Mouse (Mus musculus) liver, embryonic 14.5 days (tissue): Measurements from ENCODE around the gene Gas2l2.

Source experiments
- CTCF ChIP-seq: IDR thresholded peaks from 2 replicates; pipeline ENCODE4 v1.5.1; 2016; ENCODE audit warnings: antibody characterized with exemption, low read depth, control low read depth
- EP300 ChIP-seq: IDR thresholded peaks from 2 replicates; pipeline ENCODE4 v1.6.1; 2016; ENCODE audit warnings: antibody characterized with exemption, low read depth

DNA sequence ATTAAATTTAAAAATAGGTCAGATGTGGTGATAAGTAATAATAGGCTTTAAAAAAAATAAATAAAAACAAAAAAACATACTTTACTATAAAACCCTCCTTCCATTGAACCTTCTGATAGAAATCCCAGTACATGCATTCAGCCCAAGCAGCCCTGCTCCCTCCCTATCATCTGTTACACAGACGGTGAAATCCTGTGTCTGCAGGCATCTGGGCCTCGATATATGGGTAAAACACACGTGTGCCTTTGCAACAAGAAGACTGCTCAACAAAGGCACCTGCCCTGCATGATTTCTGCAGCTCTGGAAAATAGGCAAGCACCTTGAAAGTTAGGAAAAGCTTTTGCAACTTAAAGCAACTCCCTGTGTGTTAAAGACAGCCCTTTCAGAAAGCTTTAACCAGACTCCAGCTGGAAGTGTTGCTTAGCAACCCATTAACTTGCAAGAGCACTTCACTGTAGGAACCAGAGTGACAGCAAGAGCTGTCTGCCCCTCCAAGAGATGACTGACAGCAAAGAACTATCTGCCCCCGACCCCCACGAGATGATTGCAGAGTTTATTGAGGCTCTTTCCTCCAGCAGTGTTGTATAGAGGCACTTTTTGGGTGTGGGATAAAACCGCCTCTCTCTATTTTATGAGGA, 34.3 kb downstream of the Gas2l2 start:
- TF ChIP-seq CTCF (no peak), EP300 (no peak)
